Mouse (Mus musculus) testis, postnatal 14 days (tissue): Measurements from ENCODE around the gene Srsf2.

Experiments used
- DNase-seq: peaks from one replicate; pipeline ENCODE4 v3.0.0; 2021; ENCODE audit warnings: low spot score

Srsf2 gene

GRCm38 (mm10) chr11:116808811-116809395 lies 44.0 kb downstream of the Srsf2 start:
- no peak for DNase-seq

- DNase-seq: peak; percentile 85
Observed at GRCm38 (mm10) chr11:116807938-116808606, 44.8 kb downstream of the Srsf2 start.

- DNase-seq: no peak
Observed at GRCm38 (mm10) chr11:116807526-116807925, 45.4 kb downstream of the Srsf2 start.

GRCm38 (mm10) chr11:116807116-116807515 lies 45.8 kb downstream of the Srsf2 start:
- DNase-seq: no peak

- no peak for DNase-seq
Observed at GRCm38 (mm10) chr11:116806136-116807071, 46.5 kb downstream of the Srsf2 start.

- no peak for DNase-seq
Observed at GRCm38 (mm10) chr11:116802709-116803108, 50.2 kb downstream of the Srsf2 start.

GRCm38 (mm10) chr11:116801106-116801505 lies 51.8 kb downstream of the Srsf2 start:
- no peak for DNase-seq
